Mouse (Mus musculus) stomach, postnatal 0 days (tissue): ENCODE data around the gene Stard3nl. TPM values are rescaled to one million over a fixed set of nuclear protein-coding genes. Genes with fewer than 3 reads are reported as not detected.

Experiments used
- ATAC-seq: fragments of 200-750 bp; cut with Nextera tagmentation; 2 replicates; pipeline ENCODE4 v1.8.0; 2017; ENCODE audit not compliant: low FRiP score, low TSS enrichment
- DNase-seq: peaks from one replicate; pipeline ENCODE4 v3.0.0-alpha.2; 2016; ENCODE audit warnings: low spot score
- H3K27ac ChIP-seq: fragments of 300-500 bp; sonication (generic); replicated peaks from 2 replicates; pipeline ENCODE4 v1.5.1; 2014; ENCODE audit warnings: mild to moderate bottlenecking, control low read depth
- H3K27me3 ChIP-seq: fragments of 300-500 bp; sonication (generic); 2 replicates; pipeline ENCODE4 v1.6.1; 2014; ENCODE audit warnings: low read length; ENCODE audit not compliant: control insufficient read depth, insufficient read depth
- H3K36me3 ChIP-seq: fragments of 300-500 bp; sonication (generic); 2 replicates; pipeline ENCODE4 v1.6.1; 2014; ENCODE audit warnings: low read length, mixed read lengths; ENCODE audit not compliant: control insufficient read depth, insufficient read depth
- H3K4me1 ChIP-seq: fragments of 300-500 bp; sonication (generic); replicated peaks from 2 replicates; pipeline ENCODE4 v1.6.1; 2014; ENCODE audit warnings: antibody characterized with exemption; ENCODE audit not compliant: control insufficient read depth, insufficient read depth
- H3K4me2 ChIP-seq: fragments of 300-500 bp; sonication (generic); replicated peaks from 2 replicates; pipeline ENCODE4 v1.6.1; 2014; ENCODE audit warnings: low read depth, mild to moderate bottlenecking, control low read depth, moderate library complexity
- H3K4me3 ChIP-seq: fragments of 300-500 bp; sonication (generic); 2 replicates; pipeline ENCODE4 v1.5.1; 2014; ENCODE audit warnings: low read depth, low read length, control low read depth
- H3K9ac ChIP-seq: fragments of 300-500 bp; sonication (generic); 2 replicates; pipeline ENCODE4 v1.6.1; 2014; ENCODE audit warnings: mild to moderate bottlenecking, low read length, control low read depth, mixed read lengths
- H3K9me3 ChIP-seq: fragments of 300-500 bp; sonication (generic); 2 replicates; pipeline ENCODE4 v1.6.1; 2016; ENCODE audit warnings: low read length; ENCODE audit not compliant: control insufficient read depth
- CTCF ChIP-seq: IDR thresholded peaks from 2 replicates; pipeline ENCODE4 v1.5.1; 2016; ENCODE audit warnings: antibody characterized with exemption, low read depth, mild to moderate bottlenecking, moderate library complexity
- EP300 ChIP-seq: optimal IDR thresholded peaks from 2 replicates; pipeline ENCODE3; 2016; ENCODE audit warnings: antibody characterized with exemption
- WGBS: fragments of 180-500 bp; shearing (Covaris S2); extraction: QIAGEN DNeasy Blood & Tissue Kit; methylation state at CpG from one replicate; pipeline ENCODE4 v1.1.7; 2014; 5-methylcytosine and 5-hydroxymethylcytosine counted together
- polyA plus RNA-seq: library from polyadenylated mRNA; unstranded; fragments of >200 nt; fragmentation: Nextera tagmentation; extraction: Ambion mirVana; gene quantifications from 2 replicates; pipeline ENCODE4 v1.2.1, GENCODE M21; 2015

Gene Stard3nl
- polyA plus RNA-seq, 1 experiment from 2014 or later, result 63.0 TPM

DNA sequence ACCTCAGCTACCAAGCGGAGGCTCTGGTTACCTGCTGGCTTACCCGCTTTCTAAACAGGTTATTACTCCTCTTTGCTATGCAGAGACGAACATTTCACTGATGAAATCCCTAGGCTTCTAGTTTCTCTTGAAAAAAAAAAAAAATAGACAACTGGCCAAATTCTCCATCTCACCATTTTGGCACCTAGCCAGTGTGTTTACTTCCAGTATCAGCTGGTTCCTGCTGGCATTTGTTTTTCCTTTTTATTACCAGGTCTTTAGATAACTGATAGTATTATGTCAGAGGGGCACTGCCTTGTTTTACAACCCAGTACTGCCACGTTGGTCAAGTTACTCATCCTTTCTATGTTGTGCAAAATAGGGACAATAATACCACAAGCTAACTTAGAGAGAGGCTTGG lies 5.3 kb downstream of the Stard3nl start:
- DNase-seq (no peak), ATAC-seq (no peak)
- no peak overlapping the region for H3K27ac ChIP-seq

DNA sequence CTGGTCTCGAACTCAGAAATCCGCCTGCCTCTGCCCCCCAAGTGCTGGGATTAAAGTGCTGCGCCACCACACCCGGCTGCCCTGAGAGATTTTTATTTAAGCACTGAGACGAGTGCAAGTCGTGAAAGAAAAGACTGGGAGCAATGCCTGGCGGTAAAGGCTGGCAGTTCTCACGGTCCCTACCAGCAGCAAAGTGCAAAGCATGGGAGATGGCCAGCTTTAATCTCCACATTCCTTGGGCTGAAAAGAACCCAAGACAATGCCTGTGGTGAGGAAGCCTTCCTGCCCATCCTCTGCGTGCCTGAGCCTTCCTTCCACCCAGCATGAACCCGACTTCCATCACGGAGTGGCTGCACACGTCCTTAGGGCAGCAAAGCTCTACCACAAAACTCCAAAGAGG lies 5.7 kb downstream of the Stard3nl start:
- H3K4me1 ChIP-seq, result peaks cover 2% of the 10 kb centered on the region
- WGBS, result 62% methylated on average over 12 of the region's 12 CpGs
- no peak overlapping the region for H3K27ac ChIP-seq
- no peak for DNase-seq
- no peak overlapping the region for H3K4me2 ChIP-seq
- H3K27me3 ChIP-seq, result no peaks in the 10 kb centered on the region
- 0 out of 2 replicates have a peak, but pooled peaks cover 2% of the 10 kb centered on the region for H3K36me3 ChIP-seq
- TF ChIP-seq CTCF (no peak), EP300 (no peak)
- H3K4me3 ChIP-seq, result no peak overlapping the region
- no peak overlapping the region for H3K9ac ChIP-seq
- no peak for ATAC-seq
- H3K9me3 ChIP-seq, result no peaks in the 10 kb centered on the region

More for the DNA sequence above, 5.3 kb downstream of the Stard3nl start:
- Histone ChIP-seq H3K4me2 (no peak overlapping the region), H3K9ac (no peak overlapping the region), H3K36me3 (0 out of 2 replicates have a peak, but pooled peaks cover 2% of the 10 kb centered on the region), H3K9me3 (no peaks in the 10 kb centered on the region), H3K4me1 (peaks cover 2% of the 10 kb centered on the region), H3K4me3 (no peak overlapping the region), H3K27me3 (no peaks in the 10 kb centered on the region)
- no peak for TF ChIP-seq CTCF
- WGBS, result 77% methylated on average over 4 of the region's 4 CpGs

DNA sequence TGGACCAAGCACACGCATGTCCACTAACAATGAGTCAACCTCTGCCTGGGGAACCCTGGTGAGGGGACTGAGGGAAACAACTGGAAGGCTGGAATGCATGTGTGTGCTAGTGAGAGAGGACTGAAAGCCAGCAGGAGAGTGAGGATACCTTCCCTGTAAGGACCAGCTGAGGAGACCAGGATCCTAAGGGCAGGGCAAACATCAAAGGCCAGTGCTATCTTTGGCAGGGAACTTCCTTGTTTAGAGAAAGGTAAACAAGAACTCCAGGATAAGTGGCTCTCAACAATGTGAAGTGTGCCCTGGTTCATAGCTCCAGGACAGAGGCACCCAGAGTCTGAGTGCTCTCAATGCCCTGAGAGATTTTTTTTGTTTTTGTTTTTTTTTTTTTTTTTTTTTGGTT lies 6.2 kb downstream of the Stard3nl start:
- peaks cover 2% of the 10 kb centered on the region for H3K4me1 ChIP-seq
- DNase-seq (no peak), ATAC-seq (peak; percentile 71; the same call in 1 of the 2 replicates)
- H3K9ac ChIP-seq, result no peak overlapping the region
- H3K36me3 ChIP-seq, result 0 out of 2 replicates have a peak, but pooled peaks cover 2% of the 10 kb centered on the region
- H3K4me3 ChIP-seq, result no peak overlapping the region
- H3K27ac ChIP-seq, result no peak overlapping the region
- H3K4me2 ChIP-seq, result no peak overlapping the region
- WGBS, result 71% methylated on average over 1 of the region's 1 CpGs
- H3K27me3 ChIP-seq, result no peaks in the 10 kb centered on the region
- H3K9me3 ChIP-seq, result no peaks in the 10 kb centered on the region
- TF ChIP-seq EP300 (no peak), CTCF (no peak)

DNA sequence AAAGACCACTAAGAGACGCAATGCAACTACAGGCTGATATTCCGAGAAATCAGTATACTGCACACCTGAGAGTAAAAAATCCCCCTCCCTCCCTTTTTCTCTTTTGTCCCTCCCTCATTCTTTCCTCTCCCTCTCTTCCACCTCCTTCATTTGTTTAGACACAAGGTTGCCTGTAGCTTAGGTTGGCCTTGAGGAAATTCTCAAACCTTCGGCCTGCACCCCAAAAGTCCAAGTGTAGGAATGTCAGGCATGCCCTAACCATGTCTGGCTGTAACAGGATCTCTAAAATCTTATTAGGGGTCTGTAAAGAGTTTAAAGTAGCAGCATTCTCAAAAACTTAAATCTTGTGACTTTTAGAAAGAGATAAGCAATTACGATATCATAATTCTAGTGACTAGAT lies 10.4 kb downstream of the Stard3nl start:
- TF ChIP-seq CTCF, result no peak
- no peak for TF ChIP-seq EP300
- H3K9me3 ChIP-seq, result no peaks in the 10 kb centered on the region
- H3K36me3 ChIP-seq, result 0 out of 2 replicates have a peak, but pooled peaks cover 2% of the 10 kb centered on the region
- WGBS, result 98% methylated on average over 4 of the region's 4 CpGs
- H3K27me3 ChIP-seq, result no peaks in the 10 kb centered on the region
- H3K27ac ChIP-seq, result no peak overlapping the region
- ATAC-seq (no peak), DNase-seq (no peak)
- H3K4me2 ChIP-seq, result no peak overlapping the region
- H3K4me1 ChIP-seq, result no peaks in the 10 kb centered on the region
- H3K4me3 ChIP-seq, result no peak overlapping the region
- H3K9ac ChIP-seq, result no peak overlapping the region

DNA sequence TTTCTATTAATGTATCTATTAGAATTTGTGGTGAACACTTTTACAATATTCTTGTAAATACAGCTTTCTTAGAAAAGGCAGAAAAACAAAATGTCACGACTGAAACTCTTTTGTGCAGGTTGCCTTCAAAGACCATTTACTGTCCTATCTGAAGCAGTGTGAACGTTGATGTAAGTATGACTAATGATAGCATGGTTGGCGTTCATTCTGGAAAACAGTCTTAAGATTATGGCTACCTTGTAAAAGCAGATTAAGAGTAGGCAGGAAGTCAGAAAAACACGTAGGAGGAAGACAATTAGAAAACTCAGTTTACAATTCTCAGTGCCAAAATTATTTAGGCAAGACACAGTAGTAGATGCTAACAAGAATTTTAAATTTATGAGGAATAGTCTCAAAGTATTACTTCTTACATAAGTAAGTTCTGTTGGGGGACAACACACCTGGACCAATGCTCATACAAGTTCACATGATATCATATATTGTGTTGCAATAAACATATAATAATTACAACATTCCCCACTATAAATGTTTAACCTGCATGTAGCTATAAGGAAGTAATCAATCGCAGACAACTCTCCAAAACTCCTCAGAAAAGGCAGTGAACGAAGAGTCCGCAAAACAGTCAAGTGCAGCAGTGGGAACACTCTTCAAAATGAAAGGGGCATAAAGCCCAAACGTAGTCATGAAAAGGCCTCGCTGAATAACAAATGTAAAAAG lies 14.3 kb downstream of the Stard3nl start:
- Histone ChIP-seq H3K9me3 (no peaks in the 10 kb centered on the region), H3K4me3 (no peak overlapping the region), H3K27ac (no peak overlapping the region), H3K4me2 (no peak overlapping the region), H3K4me1 (no peaks in the 10 kb centered on the region), H3K27me3 (no peaks in the 10 kb centered on the region), H3K36me3 (no peaks in the 10 kb centered on the region), H3K9ac (no peak overlapping the region)
- WGBS, result 72% methylated on average over 9 of the region's 9 CpGs
- DNase-seq, result no peak
- no peak for TF ChIP-seq CTCF
- TF ChIP-seq EP300, result no peak
- ATAC-seq, result no peak

DNA sequence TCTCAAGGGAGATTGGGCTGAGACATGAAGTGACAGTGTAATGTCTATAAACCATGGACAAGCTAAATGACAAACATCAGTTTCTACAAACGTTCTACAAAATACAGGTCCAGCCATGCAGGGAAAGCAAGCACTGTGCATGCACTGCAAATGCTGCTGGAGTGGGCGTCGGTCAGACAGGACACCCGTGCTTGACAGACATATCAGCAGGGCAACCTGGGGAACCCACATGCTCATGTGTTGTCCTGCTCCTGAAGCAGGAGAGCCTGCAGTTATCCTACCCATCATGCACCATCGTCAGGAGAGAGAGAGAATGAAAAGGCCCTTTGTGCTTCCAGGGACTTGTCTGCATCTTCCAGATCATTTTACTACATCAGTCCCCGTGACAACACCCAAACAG lies 16.3 kb downstream of the Stard3nl start:
- no peaks in the 10 kb centered on the region for H3K36me3 ChIP-seq
- no peak for DNase-seq
- 68% methylated on average over 6 of the region's 6 CpGs for WGBS

More for the DNA sequence above, 16.3 kb downstream of the Stard3nl start:
- H3K4me2 ChIP-seq, result no peak overlapping the region
- no peak overlapping the region for H3K9ac ChIP-seq
- no peak for ATAC-seq
- H3K27ac ChIP-seq, result no peak overlapping the region
- H3K27me3 ChIP-seq, result no peaks in the 10 kb centered on the region
- H3K4me3 ChIP-seq, result no peak overlapping the region
- no peaks in the 10 kb centered on the region for H3K4me1 ChIP-seq
- TF ChIP-seq CTCF, result no peak
- TF ChIP-seq EP300, result no peak
- no peaks in the 10 kb centered on the region for H3K9me3 ChIP-seq
